Mouse (Mus musculus): ENCODE data around the gene Insl3. TPM values are rescaled to one million over a fixed set of nuclear protein-coding genes. Genes with fewer than 3 reads are reported as not detected.

The Insl3 gene
- polyA plus RNA-seq, 1 experiment from 2014 or later, result not detected

Other genes with a start within 250 kb of the Insl3 start
- gene Abhd8, start 225.6 kb upstream of the Insl3 start, polyA plus RNA-seq (2016; fragmentation: Nextera tagmentation; extraction: Ambion mirVana), result 107 and 108 TPM in 2 replicates
- gene Mrpl34, start 224.3 kb upstream of the Insl3 start, polyA plus RNA-seq (2016; fragmentation: Nextera tagmentation; extraction: Ambion mirVana), result 194 and 214 TPM in 2 replicates
- 155 and 161 TPM in 2 replicates for gene Dda1, start 220.0 kb upstream of the Insl3 start, polyA plus RNA-seq (2016; fragmentation: Nextera tagmentation; extraction: Ambion mirVana)
- gene Ano8, start 203.3 kb upstream of the Insl3 start, polyA plus RNA-seq (2016; fragmentation: Nextera tagmentation; extraction: Ambion mirVana), result 18.0 and 19.6 TPM in 2 replicates
- gene Gtpbp3, start 201.1 kb upstream of the Insl3 start, polyA plus RNA-seq (2016; fragmentation: Nextera tagmentation; extraction: Ambion mirVana), result 15.3 and 16.5 TPM in 2 replicates
- gene Plvap, start 177.5 kb upstream of the Insl3 start, polyA plus RNA-seq (2016; fragmentation: Nextera tagmentation; extraction: Ambion mirVana), result 39.7 and 42.4 TPM in 2 replicates
- 0.67 and 0.70 TPM in 2 replicates for gene Ccdc194, start 163.5 kb upstream of the Insl3 start, polyA plus RNA-seq (2016; fragmentation: Nextera tagmentation; extraction: Ambion mirVana)
- 12.9 and 13.4 TPM in 2 replicates for gene Bst2, start 151.8 kb upstream of the Insl3 start, polyA plus RNA-seq (2016; fragmentation: Nextera tagmentation; extraction: Ambion mirVana)
- 51.7 and 58.4 TPM in 2 replicates for gene Mvb12a, start 146.3 kb upstream of the Insl3 start, polyA plus RNA-seq (2016; fragmentation: Nextera tagmentation; extraction: Ambion mirVana)
- gene Tmem221, start 130.3 kb upstream of the Insl3 start, polyA plus RNA-seq (2016; fragmentation: Nextera tagmentation; extraction: Ambion mirVana), result 0.18 and 0.56 TPM in 2 replicates
- gene Nxnl1, start 122.6 kb upstream of the Insl3 start, polyA plus RNA-seq (2016; fragmentation: Nextera tagmentation; extraction: Ambion mirVana), result not detected in 2 replicates
- gene Slc27a1, start 120.3 kb upstream of the Insl3 start, polyA plus RNA-seq (2016; fragmentation: Nextera tagmentation; extraction: Ambion mirVana), result 51.3 and 54.8 TPM in 2 replicates
- 197 and 202 TPM in 2 replicates for gene Pgls, start 97.0 kb upstream of the Insl3 start, polyA plus RNA-seq (2016; fragmentation: Nextera tagmentation; extraction: Ambion mirVana)
- gene Fam129c, start 91.6 kb upstream of the Insl3 start, polyA plus RNA-seq (2016; fragmentation: Nextera tagmentation; extraction: Ambion mirVana), result 5.3 and 6.3 TPM in 2 replicates
- gene Colgalt1, start 78.2 kb upstream of the Insl3 start, polyA plus RNA-seq (2016; fragmentation: Nextera tagmentation; extraction: Ambion mirVana), result 63.7 and 65.9 TPM in 2 replicates
- gene Unc13a, start 17.5 kb upstream of the Insl3 start, polyA plus RNA-seq (2016; fragmentation: Nextera tagmentation; extraction: Ambion mirVana), result 13.9 and 16.1 TPM in 2 replicates
- gene Jak3, start 12.9 kb upstream of the Insl3 start, polyA plus RNA-seq (2016; fragmentation: Nextera tagmentation; extraction: Ambion mirVana), result 3.7 and 3.8 TPM in 2 replicates
- 0.59 and 0.86 TPM in 2 replicates for gene B3gnt3, start 12.6 kb downstream of the Insl3 start, polyA plus RNA-seq (2016; fragmentation: Nextera tagmentation; extraction: Ambion mirVana)
- 38.4 and 39.4 TPM in 2 replicates for gene Fcho1, start 36.5 kb downstream of the Insl3 start, polyA plus RNA-seq (2016; fragmentation: Nextera tagmentation; extraction: Ambion mirVana)
- gene Zfp709, start 192.8 kb downstream of the Insl3 start, polyA plus RNA-seq (2016; fragmentation: Nextera tagmentation; extraction: Ambion mirVana), result 7.2 and 8.0 TPM in 2 replicates
- 13.0 and 13.6 TPM in 2 replicates for gene Zfp882, start 219.4 kb downstream of the Insl3 start, polyA plus RNA-seq (2016; fragmentation: Nextera tagmentation; extraction: Ambion mirVana)
- 35.5 and 36.3 TPM in 2 replicates for gene Zfp617, start 219.4 kb downstream of the Insl3 start, polyA plus RNA-seq (2016; fragmentation: Nextera tagmentation; extraction: Ambion mirVana)